Mouse (Mus musculus) E14TG2a.4 (cell line): Measurements from ENCODE around the gene Gm37240.

Experiments used
- CTCF ChIP-seq: conservative IDR thresholded peaks from 2 replicates; pipeline ENCODE4 v1.5.1; 2014; ENCODE audit warnings: low read length
- POU5F1 ChIP-seq: IDR thresholded peaks from 2 replicates; pipeline ENCODE4 v1.6.1; 2014; ENCODE audit warnings: low read length, borderline replicate concordance

GRCm38 (mm10) chr3:84692647-84693199 lies 1194.6 kb downstream of the Gm37240 start:
- peak; percentile 47 for TF ChIP-seq CTCF
- TF ChIP-seq POU5F1, result no peak
